Mouse (Mus musculus) G1E (cell line): Measurements from ENCODE around the gene Baiap2. TPM values are rescaled to one million over a fixed set of nuclear protein-coding genes. Genes with fewer than 3 reads are reported as not detected.

ENCODE experiments used
- ATAC-seq: 2 replicates; pipeline ENCODE4 v1.8.0; 2016; ENCODE audit warnings: mild to moderate bottlenecking; ENCODE audit not compliant: insufficient number of reproducible peaks, poor library complexity, low FRiP score, severe bottlenecking; ENCODE audit errors: extremely low read depth
- DNase-seq: peaks from one replicate; pipeline ENCODE4 v3.0.0; 2012; ENCODE audit warnings: low spot score
- H3K27me3 ChIP-seq: 2 replicates; pipeline ENCODE4 v1.6.1; 2012; ENCODE audit warnings: mild to moderate bottlenecking, low read length, inconsistent platforms; ENCODE audit not compliant: insufficient read depth
- H3K36me3 ChIP-seq: replicated peaks from 2 replicates; pipeline ENCODE3; 2012; ENCODE audit warnings: mild to moderate bottlenecking, inconsistent platforms
- H3K4me1 ChIP-seq: 2 replicates; pipeline ENCODE4 v1.6.1; 2012; ENCODE audit warnings: low read depth, low read length, inconsistent platforms, mixed read lengths; ENCODE audit not compliant: insufficient read depth
- H3K4me3 ChIP-seq: 2 replicates; pipeline ENCODE4 v1.5.1; 2012; ENCODE audit warnings: low read depth, mild to moderate bottlenecking, inconsistent platforms, low read length, moderate library complexity, mixed read lengths
- H3K9me3 ChIP-seq: replicated peaks from 2 replicates; pipeline ENCODE4 v1.6.1; 2012; ENCODE audit warnings: inconsistent platforms
- CTCF ChIP-seq: IDR thresholded peaks from 2 replicates; pipeline ENCODE4 v1.5.1; 2012; ENCODE audit warnings: low read depth, low read length, inconsistent platforms, mixed read lengths
- GATA1 ChIP-seq: IDR thresholded peaks from 2 replicates; pipeline ENCODE4 v1.6.1; 2012; ENCODE audit warnings: borderline replicate concordance, low read length, inconsistent platforms, mixed read lengths
- GATA2 ChIP-seq: IDR thresholded peaks from 2 replicates; pipeline ENCODE4 v1.6.1; 2012; ENCODE audit warnings: low read depth, low read length, inconsistent platforms, borderline replicate concordance
- POLR2AphosphoS5 ChIP-seq: IDR thresholded peaks from 2 replicates; pipeline ENCODE4 v1.6.1; 2012; ENCODE audit warnings: low read depth, low read length, inconsistent platforms; ENCODE audit not compliant: insufficient replicate concordance
- TAL1 ChIP-seq: conservative IDR thresholded peaks from 2 replicates; pipeline ENCODE4 v1.6.1; 2012; ENCODE audit warnings: low read depth, low read length, inconsistent platforms, mixed read lengths
- polyA plus RNA-seq: library from polyadenylated mRNA; stranded (reverse); fragments of >175 nt; gene quantifications from 2 replicates; pipeline ENCODE4 v1.2.3, GENCODE M21; 2012
- total RNA-seq, 2 experiments: library from RNA; stranded (forward) in 1 of 2; stranded (reverse) in 1 of 2; fragments of 200-1000 nt in 1 of 2; fragments of >200 nt in 1 of 2; fragmentation: Nextera tagmentation in 1 of 2; gene quantifications; 2 replicates each; pipeline ENCODE4 v1.2.3; 2014 to 2017

Gene Baiap2
- total and polyA plus RNA-seq, 3 experiments: 0.98 to 14.0 (median 3.6) TPM

GRCm38 (mm10) chr11:119918521-119918920 lies 24.0 kb upstream of the Baiap2 start:
- peaks cover 26% of the 10 kb centered on the region for H3K4me1 ChIP-seq
- ATAC-seq (no peak), DNase-seq (no peak)
- H3K4me3 ChIP-seq: no peak overlapping the region
- peaks cover 60% of the 10 kb centered on the region for H3K36me3 ChIP-seq
- H3K27me3 ChIP-seq: peaks cover 8% of the 10 kb centered on the region; the same call in 1 of the 2 replicates
- H3K9me3 ChIP-seq: no peaks in the 10 kb centered on the region
- TF ChIP-seq GATA1 (no peak), GATA2 (no peak), POLR2AphosphoS5 (no peak), CTCF (no peak), TAL1 (no peak)

- peaks cover 60% of the 10 kb centered on the region for H3K36me3 ChIP-seq
- DNase-seq (no peak), ATAC-seq (no peak)
- H3K4me1 ChIP-seq: peaks cover 22% of the 10 kb centered on the region
- TF ChIP-seq POLR2AphosphoS5 (no peak), GATA2 (no peak), GATA1 (no peak), CTCF (no peak), TAL1 (no peak)
- no peak overlapping the region for H3K4me3 ChIP-seq
- H3K9me3 ChIP-seq: no peaks in the 10 kb centered on the region
- H3K27me3 ChIP-seq: peaks cover 8% of the 10 kb centered on the region; the same call in 1 of the 2 replicates
These were observed 23.1 kb upstream of the Baiap2 start for GRCm38 (mm10) chr11:119919432-119919831.

- Histone ChIP-seq H3K36me3 (peaks cover 59% of the 10 kb centered on the region), H3K9me3 (no peaks in the 10 kb centered on the region), H3K4me3 (no peak overlapping the region), H3K27me3 (peaks cover 11% of the 10 kb centered on the region; the same call in 1 of the 2 replicates), H3K4me1 (peaks cover 17% of the 10 kb centered on the region)
- ATAC-seq (peak; percentile 28; the same call in 1 of the 2 replicates), DNase-seq (peak; percentile 57)
- TF ChIP-seq GATA2 (no peak), CTCF (peak; percentile 95)
These were observed 22.7 kb upstream of the Baiap2 start for GRCm38 (mm10) chr11:119919897-119920296.

GRCm38 (mm10) chr11:119920668-119921067 lies 21.9 kb upstream of the Baiap2 start:
- Histone ChIP-seq H3K27me3 (peaks cover 17% of the 10 kb centered on the region), H3K36me3 (peaks cover 51% of the 10 kb centered on the region), H3K4me1 (peaks cover 10% of the 10 kb centered on the region), H3K4me3 (no peak overlapping the region), H3K9me3 (no peaks in the 10 kb centered on the region)
- TF ChIP-seq GATA2 (no peak), POLR2AphosphoS5 (no peak), TAL1 (no peak), CTCF (no peak), GATA1 (no peak)
- no peak for ATAC-seq
- DNase-seq: no peak

GRCm38 (mm10) chr11:119925176-119925575 lies 17.4 kb upstream of the Baiap2 start:
- peaks cover 54% of the 10 kb centered on the region for H3K27me3 ChIP-seq
- DNase-seq (no peak), ATAC-seq (no peak)
- peaks cover 6% of the 10 kb centered on the region for H3K36me3 ChIP-seq
- H3K9me3 ChIP-seq: no peaks in the 10 kb centered on the region
- H3K4me3 ChIP-seq: no peak overlapping the region
- H3K4me1 ChIP-seq: no peaks in the 10 kb centered on the region
- TF ChIP-seq POLR2AphosphoS5 (no peak), GATA1 (no peak), CTCF (no peak), GATA2 (no peak), TAL1 (no peak)

- peaks cover 60% of the 10 kb centered on the region for H3K27me3 ChIP-seq
- ATAC-seq (no peak), DNase-seq (no peak)
- no peak overlapping the region for H3K4me3 ChIP-seq
- H3K36me3 ChIP-seq: no peaks in the 10 kb centered on the region
- TF ChIP-seq CTCF (no peak), GATA1 (no peak), TAL1 (no peak), POLR2AphosphoS5 (no peak), GATA2 (no peak)
- H3K9me3 ChIP-seq: 0 out of 2 replicates have a peak, but pooled peaks cover 2% of the 10 kb centered on the region
- no peaks in the 10 kb centered on the region for H3K4me1 ChIP-seq
These were observed 15.8 kb upstream of the Baiap2 start for GRCm38 (mm10) chr11:119926762-119927161.
